Mouse (Mus musculus) intestine, embryonic 15.5 days (tissue): ENCODE data around the gene Gm49405. TPM values are rescaled to one million over a fixed set of nuclear protein-coding genes. Genes with fewer than 3 reads are reported as not detected.
"Not testable (repeated sequence)": the region's sequence is repeated elsewhere in the genome, so short reads cannot be mapped to it uniquely, and the experiment has no call there.

Source experiments
- ATAC-seq: fragments of 200-750 bp; cut with Nextera tagmentation; 2 replicates; pipeline ENCODE4 v1.8.0; 2017; ENCODE audit warnings: moderate TSS enrichment, moderate library complexity
- H3K27ac ChIP-seq: fragments of 300-500 bp; sonication (generic); 2 replicates; pipeline ENCODE4 v1.5.1; 2015; ENCODE audit warnings: mild to moderate bottlenecking, inconsistent platforms
- H3K27me3 ChIP-seq: fragments of 300-500 bp; sonication (generic); replicated peaks from 2 replicates; pipeline ENCODE4 v1.6.1; 2015; ENCODE audit warnings: inconsistent platforms
- H3K36me3 ChIP-seq: fragments of 300-500 bp; sonication (generic); 2 replicates; pipeline ENCODE4 v1.6.1; 2015; ENCODE audit warnings: inconsistent platforms
- H3K4me1 ChIP-seq: fragments of 300-500 bp; sonication (generic); replicated peaks from 2 replicates; pipeline ENCODE4 v1.6.1; 2015; ENCODE audit warnings: inconsistent platforms
- H3K4me2 ChIP-seq: fragments of 300-500 bp; sonication (generic); replicated peaks from 2 replicates; pipeline ENCODE4 v1.6.1; 2015; ENCODE audit warnings: mild to moderate bottlenecking, inconsistent platforms
- H3K4me3 ChIP-seq: fragments of 300-500 bp; sonication (generic); replicated peaks from 2 replicates; pipeline ENCODE4 v1.5.1; 2015; ENCODE audit warnings: inconsistent platforms
- H3K9ac ChIP-seq: fragments of 300-500 bp; sonication (generic); 2 replicates; pipeline ENCODE4 v1.6.1; 2015; ENCODE audit warnings: inconsistent platforms
- H3K9me3 ChIP-seq: fragments of 300-500 bp; sonication (generic); 2 replicates; pipeline ENCODE4 v1.6.1; 2016; ENCODE audit warnings: inconsistent platforms
- WGBS: fragments of 180-500 bp; shearing (Covaris S2); methylation state at CpG from one replicate; pipeline ENCODE4 v1.1.7; 2015; 5-methylcytosine and 5-hydroxymethylcytosine counted together
- polyA plus RNA-seq: library from polyadenylated mRNA; unstranded; fragments of >200 nt; fragmentation: Nextera tagmentation; extraction: Ambion mirVana; gene quantifications from 2 replicates; pipeline ENCODE4 v1.2.1, GENCODE M21; 2015

Gm49405 gene
- polyA plus RNA-seq, 1 experiment from 2014 or later: 2.1 TPM

GRCm38 (mm10) chr19:4018743-4019583 is 18.5 kb downstream of the Gm49405 start:
- 31% methylated on average over 18 of the region's 18 CpGs for WGBS
- H3K27ac ChIP-seq: no peak overlapping the region
- H3K9ac ChIP-seq: no peak overlapping the region

GRCm38 (mm10) chr19:4023185-4023584 is 22.8 kb downstream of the Gm49405 start:
- no peaks in the 10 kb centered on the region for H3K9me3 ChIP-seq
- no peak overlapping the region for H3K4me2 ChIP-seq
- H3K4me1 ChIP-seq: peaks cover 3% of the 10 kb centered on the region; the same call in 1 of the 2 replicates
- WGBS: 65% methylated on average over 7 of the region's 7 CpGs
- H3K27ac ChIP-seq: no peak overlapping the region
- no peak for ATAC-seq
- no peak overlapping the region for H3K9ac ChIP-seq
- no peak overlapping the region for H3K4me3 ChIP-seq
- H3K36me3 ChIP-seq: no peaks in the 10 kb centered on the region
- no peaks in the 10 kb centered on the region for H3K27me3 ChIP-seq

More at GRCm38 (mm10) chr19:4018743-4019583, 18.5 kb downstream of the Gm49405 start:
- peak overlapping the region; percentile 2; the same call in 1 of the 2 replicates for H3K4me2 ChIP-seq
- no peaks in the 10 kb centered on the region for H3K9me3 ChIP-seq
- no peak overlapping the region for H3K4me3 ChIP-seq
- peaks cover 3% of the 10 kb centered on the region; the same call in 1 of the 2 replicates for H3K4me1 ChIP-seq
- ATAC-seq: peak; percentile 94
- no peaks in the 10 kb centered on the region for H3K36me3 ChIP-seq
- no peaks in the 10 kb centered on the region for H3K27me3 ChIP-seq

GRCm38 (mm10) chr19:4027576-4027975 is 27.1 kb downstream of the Gm49405 start:
- H3K9me3 ChIP-seq: no peaks in the 10 kb centered on the region
- no peaks in the 10 kb centered on the region for H3K27me3 ChIP-seq
- no peak for ATAC-seq
- H3K9ac ChIP-seq: no peak overlapping the region
- no peaks in the 10 kb centered on the region for H3K4me1 ChIP-seq
- H3K36me3 ChIP-seq: no peaks in the 10 kb centered on the region
- no peak overlapping the region for H3K4me3 ChIP-seq
- H3K27ac ChIP-seq: no peak overlapping the region
- no peak overlapping the region for H3K4me2 ChIP-seq

- Histone ChIP-seq H3K4me2 (no peak overlapping the region), H3K36me3 (no peaks in the 10 kb centered on the region), H3K27me3 (no peaks in the 10 kb centered on the region), H3K9me3 (no peaks in the 10 kb centered on the region), H3K27ac (peak overlapping the region; percentile 29; the same call in 1 of the 2 replicates), H3K9ac (no peak overlapping the region), H3K4me1 (peaks cover 19% of the 10 kb centered on the region), H3K4me3 (no peak overlapping the region)
- no peak for ATAC-seq
- WGBS: 58% methylated on average over 7 of the region's 7 CpGs
Measured at GRCm38 (mm10) chr19:4032668-4033067, 32.2 kb downstream of the Gm49405 start.

- peak; percentile 63 for ATAC-seq
- H3K4me2 ChIP-seq: peak overlapping the region; percentile 19; the same call in 1 of the 2 replicates
- WGBS: 67% methylated on average over 3 of the region's 3 CpGs
- no peaks in the 10 kb centered on the region for H3K9me3 ChIP-seq
- peaks cover 23% of the 10 kb centered on the region for H3K4me1 ChIP-seq
- no peaks in the 10 kb centered on the region for H3K27me3 ChIP-seq
- no peak overlapping the region for H3K9ac ChIP-seq
- peak overlapping the region; percentile 54; the same call in 1 of the 2 replicates for H3K27ac ChIP-seq
- no peaks in the 10 kb centered on the region for H3K36me3 ChIP-seq
- no peak overlapping the region for H3K4me3 ChIP-seq
Measured at GRCm38 (mm10) chr19:4033298-4033697, 32.9 kb downstream of the Gm49405 start.

GRCm38 (mm10) chr19:4033742-4034141 is 33.3 kb downstream of the Gm49405 start:
- Histone ChIP-seq H3K9ac (no peak overlapping the region), H3K4me2 (peak overlapping the region; percentile 19; the same call in 1 of the 2 replicates), H3K9me3 (no peaks in the 10 kb centered on the region), H3K4me1 (peaks cover 23% of the 10 kb centered on the region), H3K27me3 (no peaks in the 10 kb centered on the region), H3K4me3 (no peak overlapping the region), H3K27ac (peak overlapping the region; percentile 54), H3K36me3 (no peaks in the 10 kb centered on the region)
- WGBS: 47% methylated on average over 5 of the region's 5 CpGs
- ATAC-seq: peak; percentile 41; the same call in 1 of the 2 replicates

- ATAC-seq: peak; percentile 68
- peak overlapping the region; percentile 36; the same call in 1 of the 2 replicates for H3K27ac ChIP-seq
- WGBS: 61% methylated on average over 12 of the region's 12 CpGs
Measured at GRCm38 (mm10) chr19:4036327-4037045, 36.1 kb downstream of the Gm49405 start.

GRCm38 (mm10) chr19:4037154-4037787 is 36.8 kb downstream of the Gm49405 start:
- 25% methylated on average over 7 of the region's 8 CpGs for WGBS

More at GRCm38 (mm10) chr19:4036327-4037045, 36.1 kb downstream of the Gm49405 start:
- no peaks in the 10 kb centered on the region for H3K9me3 ChIP-seq
- H3K36me3 ChIP-seq: no peaks in the 10 kb centered on the region
- peak overlapping the region; percentile 12 for H3K4me3 ChIP-seq
- peak overlapping the region; percentile 52 for H3K4me2 ChIP-seq
- H3K9ac ChIP-seq: no peak overlapping the region
- H3K4me1 ChIP-seq: peaks cover 23% of the 10 kb centered on the region
- no peaks in the 10 kb centered on the region for H3K27me3 ChIP-seq

GRCm38 (mm10) chr19:4037788-4038232 is 37.4 kb downstream of the Gm49405 start, which contains the start of gene Gstp1:
Gstp1 (minus strand) TSS chr19:4037985.
- Histone ChIP-seq H3K9ac (peak within 1 kb of the TSS; percentile 84), H3K4me1 (peaks cover 23% of the 10 kb centered on the region), H3K36me3 (no peaks in the 10 kb centered on the region), H3K9me3 (no peaks in the 10 kb centered on the region), H3K4me2 (peak within 1 kb of the TSS; percentile 80), H3K27me3 (no peaks in the 10 kb centered on the region), H3K4me3 (peak within 1 kb of the TSS; percentile 76), H3K27ac (peak within 1 kb of the TSS; percentile 89)
- peak; percentile 81 for ATAC-seq
- under 1% methylated on average over 26 of the region's 26 CpGs for WGBS

More at GRCm38 (mm10) chr19:4037154-4037787, 36.8 kb downstream of the Gm49405 start:
- peak overlapping the region; percentile 76 for H3K4me3 ChIP-seq
- not testable (repeated sequence) for ATAC-seq, H3K9me3 ChIP-seq, H3K36me3 ChIP-seq, H3K27me3 ChIP-seq
- peak overlapping the region; percentile 80 for H3K4me2 ChIP-seq
- H3K4me1 ChIP-seq: peaks cover 23% of the 10 kb centered on the region
- H3K27ac ChIP-seq: peak overlapping the region; percentile 89
- peak overlapping the region; percentile 84 for H3K9ac ChIP-seq

GRCm38 (mm10) chr19:4040941-4041340 is 40.5 kb downstream of the Gm49405 start:
- WGBS: 90% methylated on average over 5 of the region's 5 CpGs
- not testable (repeated sequence) for H3K9me3 ChIP-seq, H3K36me3 ChIP-seq, H3K4me2 ChIP-seq, H3K27ac ChIP-seq, ATAC-seq, H3K27me3 ChIP-seq, H3K9ac ChIP-seq, H3K4me3 ChIP-seq
- peaks cover 19% of the 10 kb centered on the region for H3K4me1 ChIP-seq

GRCm38 (mm10) chr19:4041500-4041899 is 41.1 kb downstream of the Gm49405 start:
- not testable (repeated sequence) for H3K36me3 ChIP-seq, H3K4me3 ChIP-seq, ATAC-seq, H3K27me3 ChIP-seq, H3K9ac ChIP-seq, H3K9me3 ChIP-seq, H3K27ac ChIP-seq
- Histone ChIP-seq H3K4me1 (peaks cover 17% of the 10 kb centered on the region), H3K4me2 (0 out of 2 replicates have a peak overlapping the region, but pooled peaks have one; percentile 17)
- WGBS: 88% methylated on average over 3 of the region's 4 CpGs
